Mouse (Mus musculus) frontal cortex, adult 2 months (tissue): ENCODE results near the gene Sec31a. TPM values are rescaled to one million over a fixed set of nuclear protein-coding genes. Genes with fewer than 3 reads are reported as not detected.

ENCODE experiments used
- DNase-seq, 2 experiments: peaks; one replicate each; pipeline ENCODE4 v3.0.0; 2022; ENCODE audit warnings: low spot score in 1 of 2; ENCODE audit errors: extremely low spot score in 1 of 2
- polyA plus RNA-seq: library from polyadenylated mRNA; depleted of rRNA; stranded (reverse); fragments of >200 nt; gene quantifications from 2 replicates; pipeline ENCODE4 v1.2.3, GENCODE M21; 2012

Sec31a gene
- polyA plus RNA-seq, 1 experiment = 123 TPM

DNA sequence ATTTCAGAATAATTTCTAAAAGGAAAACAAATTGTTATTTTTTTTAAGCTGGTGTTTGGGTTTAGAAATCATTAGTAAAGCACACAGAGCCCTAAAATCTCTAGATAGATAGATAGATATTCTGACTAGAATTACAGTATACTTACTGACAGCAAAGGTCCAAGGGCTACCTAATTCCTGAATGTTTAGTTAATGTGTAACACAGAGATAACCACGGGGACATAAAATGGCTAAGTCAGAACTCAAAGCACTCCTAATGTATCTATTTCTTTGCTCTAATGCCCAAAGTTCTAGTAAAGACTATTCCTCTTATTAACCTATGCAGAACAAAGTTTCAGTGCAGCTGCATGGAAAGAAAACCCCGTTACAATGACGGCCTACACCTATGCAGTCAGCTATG, 3.1 kb downstream of the Sec31a start:
- DNase-seq = no peak

GRCm38 (mm10) chr5:100410281-100410680, 5.8 kb downstream of the Sec31a start:
- no peak for DNase-seq

DNA sequence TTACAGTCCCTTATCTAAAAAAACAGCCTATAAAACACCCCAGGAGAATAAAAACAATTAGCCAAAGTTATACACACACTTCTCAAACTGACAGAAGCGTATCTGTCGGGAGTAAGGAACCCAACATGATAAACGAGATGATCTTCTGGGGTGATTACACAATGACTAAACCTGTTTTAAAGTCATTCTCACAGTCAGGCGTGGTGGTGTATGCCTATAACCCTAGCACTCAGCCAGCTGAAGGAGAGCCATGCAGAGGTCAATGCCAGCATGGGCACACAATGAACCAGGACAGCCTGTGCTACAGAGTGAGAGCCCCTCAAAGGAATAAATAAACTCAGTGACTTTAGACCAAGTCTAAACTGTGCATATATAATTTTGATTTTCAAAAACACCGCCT, 7.5 kb downstream of the Sec31a start:
- no peak for DNase-seq

GRCm38 (mm10) chr5:100396753-100397152, 19.3 kb downstream of the Sec31a start:
- peak in 1 of 2 experiments; percentile 28 for DNase-seq

DNA sequence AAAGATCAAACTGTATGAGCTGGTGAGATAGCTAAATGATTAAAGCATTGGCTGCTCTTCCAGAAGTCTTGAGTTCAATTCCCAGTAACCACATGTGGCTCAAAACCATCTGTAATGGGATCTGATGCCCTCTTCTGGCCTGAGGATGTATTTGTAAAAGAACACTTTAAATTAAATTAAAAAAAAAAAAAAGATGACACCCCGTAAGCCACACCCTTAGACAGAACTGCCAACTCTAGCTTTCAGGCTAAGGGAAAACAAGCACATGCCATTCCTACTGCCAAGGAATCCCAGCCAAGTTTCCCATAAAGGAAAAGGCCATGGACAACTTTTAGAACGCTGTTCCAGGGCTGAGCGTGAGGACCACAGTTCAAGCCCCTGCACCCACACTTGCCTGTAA, 22.4 kb downstream of the Sec31a start:
- no peak for DNase-seq

DNA sequence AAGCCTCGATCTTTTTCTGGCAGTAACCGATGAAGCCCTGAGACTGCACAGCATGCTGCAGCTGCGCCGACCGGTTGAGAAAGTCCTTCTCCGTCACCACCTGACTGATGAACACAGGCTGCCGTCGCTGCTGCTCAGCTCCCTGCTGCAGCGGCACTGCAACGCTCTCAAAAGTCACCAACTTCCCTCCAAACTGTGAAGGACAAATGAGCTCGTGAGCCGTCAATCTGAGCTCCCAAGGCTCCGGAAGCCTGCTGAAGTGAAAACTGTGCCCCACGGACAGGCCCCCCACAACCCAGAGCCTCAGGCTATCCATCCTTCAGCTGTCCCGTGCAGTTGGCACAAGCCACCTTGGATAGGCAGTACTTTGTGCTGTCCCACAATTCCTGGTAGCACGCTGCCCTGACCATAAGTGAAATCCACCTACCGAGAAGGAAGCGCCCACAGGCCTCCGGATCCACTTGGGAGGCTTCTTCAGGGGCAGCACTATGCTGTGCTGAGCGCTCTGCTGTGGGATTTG, 23.5 kb downstream of the Sec31a start:
- no peak for DNase-seq

GRCm38 (mm10) chr5:100383782-100384510, 32.1 kb downstream of the Sec31a start:
- DNase-seq = no peak

DNA sequence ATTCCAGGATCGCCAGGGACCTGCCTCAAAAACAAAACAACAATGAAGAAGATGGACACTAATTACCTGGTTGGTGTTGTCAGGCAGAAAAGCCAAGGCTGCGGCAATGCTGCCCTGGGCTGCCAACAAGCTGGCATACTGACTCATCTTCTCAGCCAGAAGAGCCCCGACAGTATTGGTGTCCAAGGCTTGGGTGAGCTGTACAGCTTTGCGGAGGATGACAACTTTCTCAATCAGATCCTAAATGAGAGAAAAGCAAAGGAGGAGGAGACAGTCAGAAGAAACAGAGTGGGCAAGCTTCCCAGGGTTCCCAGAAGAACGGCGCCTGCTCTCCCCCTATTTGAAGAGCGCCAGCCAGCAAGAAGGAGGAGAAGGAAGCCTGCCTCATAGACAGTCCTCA, 34.9 kb downstream of the Sec31a start:
- DNase-seq = peak; percentile 49 to 81

DNA sequence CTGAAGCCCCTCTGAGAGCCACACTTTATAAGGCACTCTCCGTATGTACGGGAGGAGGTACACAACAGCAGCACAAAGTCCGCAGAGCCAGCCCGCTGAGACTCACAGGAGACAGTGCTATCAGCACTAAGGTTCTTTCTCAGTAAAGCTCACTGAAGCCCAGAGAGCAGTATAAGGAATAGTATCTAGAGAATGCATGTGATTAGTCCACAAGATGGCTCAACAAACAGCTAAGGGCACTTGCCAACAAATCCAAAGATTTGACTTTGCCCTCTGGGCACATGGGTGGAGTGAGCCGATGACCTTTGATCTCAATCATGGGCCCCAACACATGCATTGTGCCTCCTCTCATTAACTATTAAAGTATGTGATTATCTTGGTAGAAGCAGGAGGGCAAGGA, 35.8 kb downstream of the Sec31a start:
- no peak for DNase-seq

- no peak for DNase-seq
Measured at GRCm38 (mm10) chr5:100378981-100379380, 37.1 kb downstream of the Sec31a start.

- DNase-seq = peak in 1 of 2 experiments; percentile 28
Measured at GRCm38 (mm10) chr5:100378211-100378610, 37.8 kb downstream of the Sec31a start.

GRCm38 (mm10) chr5:100377376-100377775, 38.7 kb downstream of the Sec31a start:
- DNase-seq = no peak

- DNase-seq = no peak
Measured at GRCm38 (mm10) chr5:100374703-100375102, 41.3 kb downstream of the Sec31a start.

- peak; percentile 19 to 73 for DNase-seq
Measured at GRCm38 (mm10) chr5:100373952-100374351, 42.1 kb downstream of the Sec31a start.

- DNase-seq = no peak
Measured at GRCm38 (mm10) chr5:100370919-100371318, 45.1 kb downstream of the Sec31a start.

- DNase-seq = peak in 1 of 2 experiments; percentile 31
Measured at GRCm38 (mm10) chr5:100369825-100370459, 46.1 kb downstream of the Sec31a start.

GRCm38 (mm10) chr5:100369093-100369492, 46.9 kb downstream of the Sec31a start:
- no peak for DNase-seq

DNA sequence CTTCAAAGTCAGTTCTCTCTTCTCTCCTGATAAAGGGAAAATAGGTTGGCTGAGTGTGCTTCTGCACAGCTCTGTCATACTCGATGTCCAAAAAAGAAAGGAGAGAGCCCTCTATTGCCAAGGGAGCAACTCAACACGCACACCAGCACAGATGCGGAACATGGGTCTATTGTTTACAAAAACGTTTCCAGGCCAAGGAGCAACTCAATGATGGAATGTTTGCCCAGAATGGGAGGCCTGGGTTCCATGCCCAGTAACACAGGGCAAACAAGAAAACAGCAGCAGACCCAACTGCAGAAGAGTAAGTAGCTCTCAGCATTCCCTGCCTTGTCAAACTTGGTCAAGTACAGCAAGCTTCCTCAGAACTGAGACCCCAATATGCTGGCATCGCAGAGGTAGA, 47.5 kb downstream of the Sec31a start:
- no peak for DNase-seq

- no peak for DNase-seq
Measured at GRCm38 (mm10) chr5:100367051-100367450, 49.0 kb downstream of the Sec31a start.

GRCm38 (mm10) chr5:100360296-100360695, 55.7 kb downstream of the Sec31a start:
- DNase-seq = no peak

- DNase-seq = no peak
Measured at GRCm38 (mm10) chr5:100358334-100358733, 57.7 kb downstream of the Sec31a start.

- no peak for DNase-seq
Measured at GRCm38 (mm10) chr5:100354644-100355043, 61.4 kb downstream of the Sec31a start.
